Mouse (Mus musculus): ENCODE data around the gene Fkbp1b. TPM values are rescaled to one million over a fixed set of nuclear protein-coding genes. Genes with fewer than 3 reads are reported as not detected.
"Not testable (repeated sequence)": the region's sequence is repeated elsewhere in the genome, so short reads cannot be mapped to it uniquely, and the experiment has no call there.

Gene Fkbp1b
- 11.4 and 13.0 TPM in 2 replicates for polyA plus RNA-seq (2014; fragmentation: Nextera tagmentation; extraction: Ambion mirVana)

GRCm38 (mm10) chr12:4841392-4841887, at the start of gene Fkbp1b:
Gene Fkbp1b, minus strand, starts transcription at chr12:4841591.
- Histone ChIP-seq H3K4me3 (ENCODE audit: control insufficient read depth in 1 of 2, insufficient read depth in 1 of 2, low read depth in 1 of 2, low read length in 2 of 2) (peak within 1 kb of the TSS; percentile 68 to 84), H3K9me3 (ENCODE audit: control insufficient read depth, low read length) (no peaks in the 10 kb centered on the region), H3K27ac (replicated peaks in 1 of 2; ENCODE audit: control insufficient read depth in 1 of 2, insufficient read depth in 1 of 2, low read depth in 2 of 2, low read length in 2 of 2) (no peak within 1 kb of the TSS), H3K9ac (ENCODE audit: low read length) (peak within 1 kb of the TSS; percentile 79), H3K4me1 (ENCODE audit: control insufficient read depth in 2 of 2, insufficient read depth in 2 of 2, low read length in 2 of 2) (peaks cover 4 to 13% of the 10 kb centered on the region in 2 experiments; a peak in 3 of 4 replicates), H3K36me3 (ENCODE audit: control insufficient read depth, insufficient read depth, low read length) (no peaks in the 10 kb centered on the region), H3K27me3 (ENCODE audit: control insufficient read depth, insufficient read depth, low read length) (no peaks in the 10 kb centered on the region), H3K4me2 (ENCODE audit: low read length) (peak within 1 kb of the TSS; percentile 96)
- ATAC-seq (ENCODE audit: insufficient number of reproducible peaks, insufficient read depth, low FRiP score, low read depth): peak; percentile 58
- 1% methylated on average over 37 of the region's 37 CpGs for WGBS

GRCm38 (mm10) chr12:4889891-4890290, 48.5 kb upstream of the Fkbp1b start:
- Histone ChIP-seq H3K36me3 (ENCODE audit: control insufficient read depth, insufficient read depth, low read length) (peaks cover 31% of the 10 kb centered on the region), H3K9ac (ENCODE audit: low read length) (no peak overlapping the region), H3K4me2 (ENCODE audit: low read length) (no peak overlapping the region), H3K4me3 (ENCODE audit: control insufficient read depth in 1 of 2, insufficient read depth in 1 of 2, low read depth in 1 of 2, low read length in 2 of 2) (no peak overlapping the region), H3K27me3 (ENCODE audit: control insufficient read depth, insufficient read depth, low read length) (no peaks in the 10 kb centered on the region), H3K27ac (replicated peaks in 1 of 2; ENCODE audit: control insufficient read depth in 1 of 2, insufficient read depth in 1 of 2, low read depth in 2 of 2, low read length in 2 of 2) (no peak overlapping the region), H3K9me3 (ENCODE audit: control insufficient read depth, low read length) (no peaks in the 10 kb centered on the region), H3K4me1 (ENCODE audit: control insufficient read depth in 2 of 2, insufficient read depth in 2 of 2, low read length in 2 of 2) (peaks cover 0 to 10% of the 10 kb centered on the region in 2 experiments; a peak in 2 of 4 replicates)
- 78% methylated on average over 1 of the region's 1 CpGs for WGBS
- no peak for ATAC-seq (ENCODE audit: insufficient number of reproducible peaks, insufficient read depth, low FRiP score, low read depth)

GRCm38 (mm10) chr12:4889251-4889650, 47.9 kb upstream of the Fkbp1b start:
- H3K36me3 ChIP-seq (ENCODE audit: control insufficient read depth, insufficient read depth, low read length): peaks cover 29% of the 10 kb centered on the region
- H3K4me1 ChIP-seq (ENCODE audit: control insufficient read depth in 2 of 2, insufficient read depth in 2 of 2, low read length in 2 of 2): peaks cover 0 to 10% of the 10 kb centered on the region in 2 experiments; a peak in 2 of 4 replicates
- WGBS: 47% methylated on average over 2 of the region's 2 CpGs
- ATAC-seq (ENCODE audit: insufficient number of reproducible peaks, insufficient read depth, low FRiP score, low read depth): no peak
- H3K27me3 ChIP-seq (ENCODE audit: control insufficient read depth, insufficient read depth, low read length): no peaks in the 10 kb centered on the region
- no peak overlapping the region for H3K4me3 ChIP-seq (ENCODE audit: control insufficient read depth in 1 of 2, insufficient read depth in 1 of 2, low read depth in 1 of 2, low read length in 2 of 2)
- no peak overlapping the region for H3K4me2 ChIP-seq (ENCODE audit: low read length)
- H3K9ac ChIP-seq (ENCODE audit: low read length): no peak overlapping the region
- H3K9me3 ChIP-seq (ENCODE audit: control insufficient read depth, low read length): no peaks in the 10 kb centered on the region
- H3K27ac ChIP-seq (replicated peaks in 1 of 2; ENCODE audit: control insufficient read depth in 1 of 2, insufficient read depth in 1 of 2, low read depth in 2 of 2, low read length in 2 of 2): no peak overlapping the region

- Histone ChIP-seq H3K9me3 (ENCODE audit: control insufficient read depth, low read length) (no peaks in the 10 kb centered on the region), H3K27ac (replicated peaks in 1 of 2; ENCODE audit: control insufficient read depth in 1 of 2, insufficient read depth in 1 of 2, low read depth in 2 of 2, low read length in 2 of 2) (no peak overlapping the region), H3K36me3 (ENCODE audit: control insufficient read depth, insufficient read depth, low read length) (peaks cover 29% of the 10 kb centered on the region), H3K27me3 (ENCODE audit: control insufficient read depth, insufficient read depth, low read length) (no peaks in the 10 kb centered on the region), H3K4me2 (ENCODE audit: low read length) (no peak overlapping the region), H3K9ac (ENCODE audit: low read length) (no peak overlapping the region), H3K4me3 (ENCODE audit: control insufficient read depth in 1 of 2, insufficient read depth in 1 of 2, low read depth in 1 of 2, low read length in 2 of 2) (no peak overlapping the region), H3K4me1 (ENCODE audit: control insufficient read depth in 2 of 2, insufficient read depth in 2 of 2, low read length in 2 of 2) (peaks cover 0 to 10% of the 10 kb centered on the region in 2 experiments; a peak in 2 of 4 replicates)
- ATAC-seq (ENCODE audit: insufficient number of reproducible peaks, insufficient read depth, low FRiP score, low read depth): no peak
These were observed 47.3 kb upstream of the Fkbp1b start for GRCm38 (mm10) chr12:4888739-4889138.

- not testable (repeated sequence) for H3K27me3 ChIP-seq (ENCODE audit: control insufficient read depth, insufficient read depth, low read length); H3K4me3 ChIP-seq (ENCODE audit: control insufficient read depth in 1 of 2, insufficient read depth in 1 of 2, low read depth in 1 of 2, low read length in 2 of 2); H3K27ac ChIP-seq (replicated peaks in 1 of 2; ENCODE audit: control insufficient read depth in 1 of 2, insufficient read depth in 1 of 2, low read depth in 2 of 2, low read length in 2 of 2); H3K9me3 ChIP-seq (ENCODE audit: control insufficient read depth, low read length); H3K4me2 ChIP-seq (ENCODE audit: low read length); H3K9ac ChIP-seq (ENCODE audit: low read length); H3K4me1 ChIP-seq (ENCODE audit: control insufficient read depth in 2 of 2, insufficient read depth in 2 of 2, low read length in 2 of 2); ATAC-seq (ENCODE audit: insufficient number of reproducible peaks, insufficient read depth, low FRiP score, low read depth)
- peaks cover 34% of the 10 kb centered on the region for H3K36me3 ChIP-seq (ENCODE audit: control insufficient read depth, insufficient read depth, low read length)
- WGBS: 97% methylated on average over 4 of the region's 4 CpGs
These were observed 45.2 kb upstream of the Fkbp1b start for GRCm38 (mm10) chr12:4886581-4886980.

- no peak overlapping the region for H3K4me2 ChIP-seq (ENCODE audit: low read length)
- no peak overlapping the region for H3K27ac ChIP-seq (replicated peaks in 1 of 2; ENCODE audit: control insufficient read depth in 1 of 2, insufficient read depth in 1 of 2, low read depth in 2 of 2, low read length in 2 of 2)
- no peaks in the 10 kb centered on the region for H3K9me3 ChIP-seq (ENCODE audit: control insufficient read depth, low read length)
- WGBS: 80% methylated on average over 1 of the region's 1 CpGs
- no peak overlapping the region for H3K4me3 ChIP-seq (ENCODE audit: control insufficient read depth in 1 of 2, insufficient read depth in 1 of 2, low read depth in 1 of 2, low read length in 2 of 2)
- no peak for ATAC-seq (ENCODE audit: insufficient number of reproducible peaks, insufficient read depth, low FRiP score, low read depth)
- no peak overlapping the region for H3K9ac ChIP-seq (ENCODE audit: low read length)
- H3K27me3 ChIP-seq (ENCODE audit: control insufficient read depth, insufficient read depth, low read length): no peaks in the 10 kb centered on the region
- peaks cover 0 to 10% of the 10 kb centered on the region in 2 experiments; a peak in 2 of 4 replicates for H3K4me1 ChIP-seq (ENCODE audit: control insufficient read depth in 2 of 2, insufficient read depth in 2 of 2, low read length in 2 of 2)
- peaks cover 39% of the 10 kb centered on the region for H3K36me3 ChIP-seq (ENCODE audit: control insufficient read depth, insufficient read depth, low read length)
These were observed 43.7 kb upstream of the Fkbp1b start for GRCm38 (mm10) chr12:4885062-4885461.

GRCm38 (mm10) chr12:4882086-4882485, 40.7 kb upstream of the Fkbp1b start:
- Histone ChIP-seq H3K4me3 (ENCODE audit: control insufficient read depth in 1 of 2, insufficient read depth in 1 of 2, low read depth in 1 of 2, low read length in 2 of 2) (no peak overlapping the region), H3K27ac (replicated peaks in 1 of 2; ENCODE audit: control insufficient read depth in 1 of 2, insufficient read depth in 1 of 2, low read depth in 2 of 2, low read length in 2 of 2) (no peak overlapping the region), H3K36me3 (ENCODE audit: control insufficient read depth, insufficient read depth, low read length) (peaks cover 55% of the 10 kb centered on the region), H3K9ac (ENCODE audit: low read length) (no peak overlapping the region), H3K27me3 (ENCODE audit: control insufficient read depth, insufficient read depth, low read length) (no peaks in the 10 kb centered on the region), H3K4me1 (ENCODE audit: control insufficient read depth in 2 of 2, insufficient read depth in 2 of 2, low read length in 2 of 2) (no peaks in the 10 kb centered on the region), H3K4me2 (ENCODE audit: low read length) (no peak overlapping the region), H3K9me3 (ENCODE audit: control insufficient read depth, low read length) (0 out of 2 replicates have a peak, but pooled peaks cover 2% of the 10 kb centered on the region)
- ATAC-seq (ENCODE audit: insufficient number of reproducible peaks, insufficient read depth, low FRiP score, low read depth): no peak
- 80% methylated on average over 2 of the region's 2 CpGs for WGBS

GRCm38 (mm10) chr12:4879048-4879447, 37.7 kb upstream of the Fkbp1b start:
- Histone ChIP-seq H3K27me3 (ENCODE audit: control insufficient read depth, insufficient read depth, low read length) (no peaks in the 10 kb centered on the region), H3K9ac (ENCODE audit: low read length) (no peak overlapping the region), H3K4me2 (ENCODE audit: low read length) (no peak overlapping the region), H3K9me3 (ENCODE audit: control insufficient read depth, low read length) (0 out of 2 replicates have a peak, but pooled peaks cover 2% of the 10 kb centered on the region), H3K4me1 (ENCODE audit: control insufficient read depth in 2 of 2, insufficient read depth in 2 of 2, low read length in 2 of 2) (peaks cover 6 to 11% of the 10 kb centered on the region in 2 experiments; a peak in 3 of 4 replicates), H3K36me3 (ENCODE audit: control insufficient read depth, insufficient read depth, low read length) (peaks cover 49% of the 10 kb centered on the region), H3K4me3 (ENCODE audit: control insufficient read depth in 1 of 2, insufficient read depth in 1 of 2, low read depth in 1 of 2, low read length in 2 of 2) (no peak overlapping the region), H3K27ac (replicated peaks in 1 of 2; ENCODE audit: control insufficient read depth in 1 of 2, insufficient read depth in 1 of 2, low read depth in 2 of 2, low read length in 2 of 2) (no peak overlapping the region)
- no peak for ATAC-seq (ENCODE audit: insufficient number of reproducible peaks, insufficient read depth, low FRiP score, low read depth)
- 88% methylated on average over 5 of the region's 5 CpGs for WGBS
